Mouse (Mus musculus) frontal cortex, adult 2 months (tissue): ENCODE measurements at regions not wholly inside any gene's neighbourhood (a gene's known extent, or its start where the extent isn't known, plus 50 kb on each side); places are given as distances from the start of the nearest gene placed in this dataset.
"Not testable (repeated sequence)": the region's sequence is repeated elsewhere in the genome, so short reads cannot be mapped to it uniquely, and the experiment has no call there.

Source experiments
- DNase-seq, 2 experiments: peaks; one replicate each; pipeline ENCODE4 v3.0.0; 2022; ENCODE audit warnings: low spot score in 1 of 2; ENCODE audit errors: extremely low spot score in 1 of 2

DNA sequence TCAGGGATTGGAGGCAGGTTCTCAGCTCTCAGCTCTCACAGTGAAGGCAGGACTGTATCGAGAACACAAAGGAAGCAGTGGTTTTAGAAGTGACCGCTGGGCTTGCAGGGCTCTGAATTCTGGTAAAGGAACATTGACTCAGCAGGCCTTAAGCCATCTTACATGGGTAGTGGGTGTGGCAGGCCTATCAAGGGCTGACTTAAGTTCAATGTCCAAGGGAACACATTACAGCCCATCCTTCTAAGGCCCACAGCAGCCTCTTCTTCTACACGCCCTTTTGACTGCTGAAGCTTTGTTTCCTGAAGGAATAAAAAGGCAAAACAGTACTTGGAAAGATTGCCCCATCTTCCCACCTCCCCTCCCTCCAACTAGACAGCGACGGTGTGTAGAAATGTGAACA, 137.6 kb downstream of the Tnfsf18 start:
- no peak for DNase-seq

DNA sequence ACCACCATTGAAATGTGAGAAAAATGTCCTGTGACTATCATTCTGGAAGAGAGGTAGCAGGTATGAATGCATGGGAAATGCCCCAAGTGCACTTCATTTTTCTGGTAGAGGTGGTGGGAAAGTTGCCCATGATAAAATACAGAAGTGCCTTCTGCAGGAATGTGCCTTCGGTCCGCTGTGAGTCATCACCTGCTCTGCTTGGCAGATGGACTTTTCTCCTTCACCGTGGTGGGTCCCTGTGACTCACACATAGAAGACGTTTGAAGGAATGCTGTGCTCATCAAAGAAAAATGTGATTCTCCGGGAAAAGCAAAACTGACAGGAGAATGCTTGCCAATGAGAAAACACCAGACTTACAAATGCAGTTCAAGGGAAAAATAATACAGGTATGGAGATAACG, 126.8 kb downstream of the Tnfsf18 start:
- peak; percentile 8 to 66 for DNase-seq

DNA sequence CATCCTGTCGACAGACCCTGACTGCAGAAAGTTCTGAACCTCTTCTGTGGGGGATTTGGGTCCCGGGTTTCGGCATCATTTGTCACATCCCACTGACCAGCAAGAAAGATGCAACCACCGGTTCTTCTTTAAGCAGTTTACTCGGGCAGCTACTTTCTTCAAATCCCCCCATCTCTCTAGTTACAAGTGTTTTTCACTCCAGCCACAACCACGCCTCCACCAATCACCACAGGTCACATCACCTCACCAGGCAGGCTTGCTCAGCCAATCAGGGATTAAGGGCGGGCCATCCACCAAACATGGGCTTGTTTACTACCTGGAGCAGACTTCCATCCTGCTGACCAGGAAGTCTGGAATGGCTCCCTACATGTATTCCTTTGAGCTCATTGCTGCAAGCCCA, 119.6 kb downstream of the Tnfsf18 start:
- DNase-seq = not testable (repeated sequence)

DNA sequence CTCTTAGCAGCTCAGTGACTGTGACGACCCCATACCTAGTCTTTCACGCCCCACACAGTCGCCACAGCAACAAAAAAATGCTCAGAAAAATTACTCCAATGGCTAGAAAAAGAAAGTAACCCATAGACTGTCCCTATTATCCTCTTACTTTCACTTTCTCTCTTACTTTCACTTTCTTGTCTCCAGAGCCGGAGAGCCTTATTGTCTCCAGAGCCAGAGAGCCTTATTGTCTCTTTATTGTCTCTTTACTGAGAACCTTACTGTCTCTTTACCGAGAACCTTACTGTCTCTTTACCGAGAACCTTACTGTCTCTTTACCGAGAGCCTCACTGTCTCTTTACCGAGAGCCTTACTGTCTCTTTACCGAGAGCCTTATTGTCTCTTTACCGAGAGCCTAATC, 119.2 kb downstream of the Tnfsf18 start:
- not testable (repeated sequence) for DNase-seq

DNA sequence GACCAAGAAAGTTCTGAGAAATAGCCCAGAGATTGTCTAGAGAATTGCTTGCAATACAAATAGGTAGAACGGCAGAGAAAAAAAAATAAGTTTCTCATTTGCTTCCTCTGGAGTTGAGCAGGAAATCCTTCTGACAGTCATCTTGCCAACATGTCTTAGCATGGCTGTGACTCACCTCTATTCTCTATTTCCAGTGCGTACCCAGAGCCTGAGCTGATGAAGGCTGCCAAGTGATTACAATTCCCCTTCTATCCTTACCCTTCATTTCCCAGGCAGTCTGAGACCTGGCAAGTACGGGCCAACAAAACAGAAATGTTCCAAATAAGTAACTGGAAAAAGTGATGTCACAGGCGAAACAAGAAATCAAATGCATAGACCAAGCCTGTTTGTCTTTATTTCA, 113.0 kb downstream of the Tnfsf18 start:
- DNase-seq = peak in 1 of 2 experiments; percentile 29

DNA sequence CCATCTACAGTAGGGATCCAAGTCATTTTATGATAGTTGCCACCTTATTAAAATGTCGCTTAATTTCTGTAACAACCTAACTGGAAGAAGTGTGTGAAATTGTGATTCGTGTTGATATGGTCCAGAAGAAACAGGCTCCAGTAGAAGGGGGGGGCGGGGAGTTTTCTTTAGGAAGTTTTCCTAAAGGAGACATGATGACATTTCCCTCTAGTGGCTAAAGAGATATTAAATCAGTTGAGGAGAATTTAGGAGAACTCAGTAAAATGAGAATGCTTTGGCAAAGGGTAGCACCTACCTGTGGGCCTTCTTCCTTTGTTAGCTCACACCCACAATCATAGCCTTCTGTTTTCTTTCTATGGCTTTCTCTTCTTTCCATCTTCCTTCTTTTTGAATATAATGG, 107.7 kb downstream of the Tnfsf18 start:
- DNase-seq = no peak

DNA sequence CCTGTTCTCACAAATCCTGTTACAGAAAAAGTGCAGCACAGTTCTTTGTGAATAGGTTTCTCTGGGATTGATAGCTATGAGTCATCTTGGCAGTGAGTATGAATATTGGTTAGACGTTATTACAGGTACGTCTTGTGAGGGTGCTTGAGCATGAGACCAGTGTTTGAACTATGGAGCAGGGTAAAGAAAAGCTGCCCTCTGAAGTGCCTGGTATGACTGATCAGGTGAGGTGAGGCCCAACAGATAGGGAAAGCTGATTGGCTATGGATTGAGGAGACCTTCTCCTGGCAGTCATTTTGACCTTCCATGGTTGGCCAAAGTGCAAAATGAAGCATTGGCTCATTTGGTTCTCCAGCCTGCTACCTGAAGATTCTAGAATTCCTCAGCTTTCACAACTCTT, 106.7 kb downstream of the Tnfsf18 start:
- DNase-seq = no peak

DNA sequence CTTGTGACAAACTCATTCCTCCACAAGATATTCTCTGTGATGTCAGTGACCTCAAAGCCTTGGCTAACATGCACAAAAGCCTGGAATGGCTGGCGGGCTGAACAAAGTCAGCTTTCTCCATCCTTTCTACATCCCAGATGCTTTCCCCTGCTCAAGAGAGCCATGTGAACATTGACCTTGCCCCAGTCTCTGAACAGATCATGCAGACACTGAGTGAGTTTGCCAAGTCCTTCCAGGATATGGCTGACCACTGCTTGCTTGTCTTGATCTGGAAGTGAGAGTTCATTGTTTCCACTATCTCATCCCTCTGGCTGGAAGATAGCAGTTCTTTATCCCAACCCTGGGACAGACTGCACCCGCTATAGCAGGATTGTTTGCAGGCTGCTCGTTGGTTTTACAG, 103.7 kb downstream of the Tnfsf18 start:
- no peak for DNase-seq

DNA sequence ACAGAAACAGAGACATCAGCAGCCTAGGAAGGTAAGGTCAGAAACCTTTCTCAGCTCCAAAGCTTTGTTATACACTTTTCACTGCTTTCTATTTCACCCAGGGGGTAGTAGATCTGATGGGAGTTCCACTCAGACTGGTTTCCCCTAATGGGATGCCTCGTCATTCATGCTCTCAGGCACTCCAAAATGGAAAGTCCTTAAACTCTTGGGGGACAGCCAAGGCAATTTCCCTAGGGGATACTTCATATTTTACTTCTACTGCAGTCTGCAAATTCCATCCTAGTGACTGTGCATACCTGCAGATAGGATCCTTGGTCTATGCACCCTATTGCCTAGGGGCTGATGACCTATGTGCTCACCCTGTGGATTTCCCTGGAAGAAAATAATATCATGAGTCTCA, 82.1 kb downstream of the Tnfsf18 start:
- DNase-seq = no peak

DNA sequence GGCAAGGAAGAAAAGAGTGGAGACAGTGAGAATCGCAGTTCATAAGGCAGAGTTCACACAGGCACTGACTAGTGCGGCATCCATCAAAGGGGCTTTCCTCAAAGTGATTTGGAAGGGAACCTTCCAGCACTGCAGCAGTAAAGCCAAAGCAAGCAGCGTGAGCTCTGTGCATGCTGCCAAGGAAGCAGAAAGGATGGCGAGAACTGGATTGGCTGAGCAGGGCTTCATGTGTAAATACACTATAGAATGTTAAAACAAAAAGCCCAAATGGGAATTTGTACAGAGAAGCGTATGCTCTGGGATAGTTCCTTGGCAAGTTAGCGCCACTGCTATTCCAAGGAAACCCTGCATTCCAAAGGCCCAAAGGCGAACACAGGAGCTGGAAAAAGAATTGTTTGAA, 81.5 kb downstream of the Tnfsf18 start:
- no peak for DNase-seq

DNA sequence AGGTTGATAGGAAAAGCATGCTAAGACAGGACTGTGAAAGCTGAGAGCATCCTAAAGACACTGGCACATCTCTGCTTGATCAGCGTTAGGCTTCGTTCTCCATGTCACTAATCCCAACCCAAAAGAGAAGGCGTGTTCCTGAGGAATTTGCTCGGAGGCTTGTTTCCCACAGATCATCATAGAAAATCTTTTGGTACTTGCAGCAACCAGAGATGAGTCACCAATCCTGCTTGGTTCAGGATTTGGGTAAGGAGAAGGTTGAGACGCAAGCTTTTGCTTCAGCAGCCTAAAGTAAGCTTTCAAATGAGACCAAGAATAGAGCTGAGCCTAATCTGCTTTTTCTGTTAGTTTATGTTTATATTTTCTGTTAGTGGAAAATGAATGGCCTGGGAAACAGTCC, 80.7 kb downstream of the Tnfsf18 start:
- peak in 1 of 2 experiments; percentile 16 for DNase-seq

DNA sequence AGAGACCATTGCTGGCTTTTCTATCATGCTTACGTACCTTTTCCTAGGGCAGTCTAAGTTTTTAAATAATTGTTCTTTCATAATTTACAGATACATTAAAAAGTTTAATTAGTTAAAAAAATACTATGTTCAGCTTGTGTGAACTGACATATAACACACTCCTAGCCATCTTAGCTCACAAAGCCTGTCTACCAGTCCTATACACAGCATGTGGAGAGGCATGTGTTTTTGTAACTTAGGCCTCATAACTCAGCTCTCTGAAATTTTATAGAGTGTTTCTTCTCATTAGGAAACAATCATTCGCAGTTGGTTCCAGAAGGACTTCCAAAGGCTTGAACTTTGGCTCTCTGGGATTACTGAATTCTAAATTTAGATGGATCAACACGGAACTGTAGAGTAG, 76.3 kb downstream of the Tnfsf18 start:
- DNase-seq = no peak

DNA sequence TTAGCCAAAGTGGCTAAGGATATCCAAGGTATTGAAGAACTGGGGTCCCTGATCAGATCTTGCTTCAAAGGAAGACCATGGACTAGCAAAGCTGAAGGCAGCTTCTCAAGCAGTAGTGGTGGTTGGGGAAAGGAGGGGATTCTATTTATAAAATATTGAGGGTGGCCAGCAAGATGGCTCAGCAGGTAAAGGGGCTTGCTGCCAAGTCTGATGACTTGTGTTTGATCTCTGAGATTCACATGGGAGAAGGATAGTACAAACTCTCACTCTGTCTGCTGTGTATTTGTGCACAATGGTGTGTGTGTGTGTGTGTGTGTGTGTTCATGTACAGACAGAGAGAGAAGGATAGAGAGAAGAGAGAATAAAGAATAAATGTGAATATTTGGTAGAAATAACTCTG, 73.4 kb downstream of the Tnfsf18 start:
- no peak for DNase-seq

DNA sequence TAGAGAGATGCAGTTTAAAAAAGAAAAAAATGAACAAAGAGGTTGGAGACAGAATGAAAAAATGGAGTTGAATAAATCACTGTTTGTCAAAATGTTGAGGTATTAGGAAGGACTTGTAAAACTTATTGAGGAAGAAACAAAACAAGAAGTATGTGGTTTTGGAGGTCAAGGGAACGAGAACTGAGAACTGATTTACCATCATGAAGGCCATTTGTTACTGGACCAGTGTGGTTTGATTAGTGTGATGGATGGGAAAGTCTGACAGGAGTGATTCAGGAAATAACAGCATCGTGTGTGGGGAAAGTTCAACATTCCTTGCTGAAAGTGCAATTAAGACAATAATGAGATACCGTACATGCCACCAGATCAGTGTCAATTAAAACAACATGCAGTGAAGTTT, 65.9 kb downstream of the Tnfsf18 start:
- DNase-seq = no peak
